Mouse (Mus musculus) T-helper 2 cell (primary cell): ENCODE results near the gene Pcsk6.

ENCODE experiments used
- in situ Hi-C: fragments of 300-600 bp; cut with MboI, MseI; formaldehyde crosslinking; loops from one replicate; pipeline ENCODE4 v1.15.1; 2025; ENCODE audit warnings: high pct_unique_total_duplicates

Gene Pcsk6

DNA sequence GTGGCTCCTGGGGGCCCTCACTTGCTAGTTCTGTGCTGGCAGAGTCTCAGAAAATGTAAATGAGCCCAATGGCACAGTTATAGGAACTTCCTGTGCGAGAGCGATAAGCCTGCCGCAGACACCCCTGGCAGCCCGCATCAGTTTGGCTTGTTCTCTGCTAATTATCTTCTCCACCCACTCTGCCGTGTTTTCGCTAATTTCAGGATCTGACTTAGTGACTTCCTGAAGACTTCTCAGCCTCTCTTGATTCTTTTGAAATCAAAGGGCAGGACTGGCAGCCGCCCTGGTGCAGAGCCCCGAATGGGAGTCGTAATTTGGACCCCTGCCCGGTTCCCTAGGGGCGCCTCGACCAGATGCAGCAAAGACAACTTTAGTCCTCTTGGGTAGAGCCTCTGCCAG, 19.8 kb downstream of the Pcsk6 start:
- in situ Hi-C loops: no loop called here

DNA sequence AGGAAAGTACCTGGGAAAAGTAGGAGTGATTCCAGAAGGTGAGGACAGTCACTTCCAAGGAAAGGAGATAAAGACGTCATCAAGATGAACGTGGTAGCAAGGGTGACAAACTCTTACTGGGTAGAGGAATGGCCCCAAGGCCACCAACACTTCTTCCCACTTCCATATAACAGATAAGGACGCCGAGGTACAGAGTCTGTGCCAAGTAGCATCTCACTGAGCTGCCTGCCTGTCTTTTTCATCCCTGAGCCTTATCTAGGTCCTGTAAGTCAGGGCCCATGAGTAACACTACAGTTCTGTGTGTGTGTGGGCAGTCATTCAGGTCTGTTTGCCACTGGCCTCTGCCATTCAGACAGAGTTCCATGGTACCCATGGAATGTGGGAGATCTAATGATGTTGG, 23.4 kb downstream of the Pcsk6 start:
- in situ Hi-C loops: no loop called here

DNA sequence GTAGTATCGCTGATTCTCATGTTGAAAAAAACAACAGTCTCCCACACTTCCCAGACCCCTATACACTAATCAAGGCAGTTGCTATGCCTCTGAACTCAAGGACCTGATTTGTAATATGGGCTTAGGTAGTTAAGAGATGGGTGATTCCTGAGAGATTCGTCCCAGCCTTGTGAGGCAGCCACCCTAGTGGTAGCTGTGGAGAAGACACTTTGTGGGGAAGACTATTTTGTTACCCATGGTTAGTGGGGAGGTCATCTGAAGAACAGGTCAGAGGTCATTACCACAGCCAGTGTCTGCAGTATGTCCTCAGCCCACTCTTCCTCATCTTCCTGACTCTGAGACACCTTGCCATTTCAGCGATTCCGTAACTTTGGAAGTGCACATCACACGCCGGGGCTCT, 24.3 kb downstream of the Pcsk6 start:
- in situ Hi-C loops: no loop called here

DNA sequence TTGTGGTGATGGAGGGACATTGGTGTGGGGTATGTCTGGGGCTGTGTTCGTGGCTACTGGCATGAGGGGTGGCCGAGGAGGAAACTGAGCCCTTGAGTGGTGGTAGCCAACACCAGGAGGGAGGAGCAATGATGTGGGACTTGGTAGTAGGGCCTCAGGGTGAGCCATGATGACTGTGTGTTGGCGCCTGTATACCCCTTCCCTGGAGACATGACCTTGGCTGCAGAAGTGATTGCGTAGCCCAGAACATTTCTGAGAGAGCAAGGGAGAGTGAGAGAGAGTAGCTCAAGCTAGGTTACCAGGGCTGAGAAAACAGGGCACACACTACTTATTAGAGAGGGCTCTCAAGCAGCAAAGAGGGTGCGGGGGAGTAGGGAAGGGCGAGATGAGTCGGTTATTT, 30.3 kb downstream of the Pcsk6 start:
- in situ Hi-C loops: no loop called here

DNA sequence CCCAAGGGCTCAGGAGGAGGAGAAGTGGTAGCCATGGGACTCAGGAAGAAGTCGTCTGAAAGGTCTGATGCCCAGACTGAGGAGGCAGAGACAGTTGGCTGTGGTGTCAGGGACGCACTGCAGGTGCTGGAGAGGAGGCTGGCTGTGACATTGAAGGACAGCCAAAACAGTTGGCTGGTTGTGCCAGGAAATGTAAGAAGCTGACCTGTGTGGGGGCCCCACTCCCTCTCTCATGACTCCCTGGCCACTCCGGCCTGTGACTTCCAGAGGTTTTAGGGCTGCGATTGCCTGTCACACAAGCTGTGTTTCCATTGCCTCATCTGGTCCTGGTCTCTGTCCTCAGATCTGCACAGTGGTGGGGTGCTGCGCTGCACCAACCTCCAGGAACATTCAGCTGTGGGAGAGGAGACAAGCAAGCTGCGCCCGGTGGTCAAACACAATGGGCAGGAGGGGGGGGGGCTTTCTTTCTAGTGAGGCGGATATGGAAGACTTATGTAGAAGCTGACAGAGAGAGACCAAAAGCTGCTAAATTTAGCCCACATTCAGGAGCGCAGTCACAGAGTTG, 30.8 kb downstream of the Pcsk6 start:
- in situ Hi-C loops: no loop called here

DNA sequence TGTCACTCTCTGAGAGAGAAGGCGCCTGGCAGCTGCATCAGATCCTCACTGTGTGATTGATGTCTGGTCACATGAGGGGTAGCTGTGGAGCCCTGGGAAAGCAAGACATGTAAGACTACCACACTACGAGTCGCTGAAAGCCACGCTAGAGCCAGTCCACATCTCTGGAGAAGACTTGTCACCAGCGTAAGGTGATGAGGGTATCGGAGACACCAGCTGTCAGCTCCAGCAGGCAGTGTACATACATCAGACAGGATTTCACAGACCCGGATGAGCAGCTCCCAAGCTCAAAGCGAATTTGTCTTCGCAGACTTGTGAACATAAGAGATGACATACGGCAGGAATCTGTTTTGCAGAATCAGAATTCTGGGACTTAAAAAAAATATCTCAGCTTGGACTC, 32.0 kb downstream of the Pcsk6 start:
- in situ Hi-C loops: no loop called here

DNA sequence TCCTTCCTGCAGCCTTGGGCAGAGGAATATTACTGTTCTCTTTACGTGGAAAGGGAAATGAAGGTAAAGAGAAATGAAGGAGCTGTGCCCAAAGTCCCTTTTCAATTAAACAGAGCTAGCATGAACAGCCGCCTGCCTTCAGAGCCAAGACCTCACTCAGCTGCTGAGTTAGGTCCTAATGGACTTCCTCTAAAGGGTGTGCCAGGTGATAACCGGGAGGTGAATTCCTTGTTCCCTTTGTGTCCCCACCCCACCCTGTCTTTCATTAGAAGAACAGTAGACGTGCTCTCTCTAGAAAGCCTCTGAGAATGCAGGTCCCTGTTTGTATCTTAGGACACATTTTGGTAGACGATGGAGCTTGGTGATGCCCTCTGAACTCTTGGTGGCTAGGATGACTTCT, 33.7 kb downstream of the Pcsk6 start:
- in situ Hi-C loops: no loop called here

DNA sequence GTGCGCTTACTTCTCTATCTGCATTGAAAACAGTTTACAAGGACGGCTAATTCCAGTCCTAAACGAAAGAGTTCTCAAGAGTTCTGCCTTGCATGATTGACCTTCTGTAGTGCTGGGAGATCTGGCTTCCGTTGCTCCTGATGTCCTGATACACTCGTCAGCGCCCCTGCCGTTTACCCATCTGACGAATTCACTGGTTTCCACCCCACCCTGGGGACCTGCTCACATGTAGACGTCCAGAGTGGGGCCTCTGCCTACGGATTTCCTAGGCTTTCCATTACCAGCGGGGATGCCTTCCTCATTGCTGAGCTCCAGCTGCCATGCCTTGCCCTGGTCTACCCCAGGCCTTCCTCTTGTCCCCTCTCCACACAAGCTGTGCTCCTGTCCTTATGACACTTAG, 39.7 kb downstream of the Pcsk6 start:
- in situ Hi-C loops: no loop called here

DNA sequence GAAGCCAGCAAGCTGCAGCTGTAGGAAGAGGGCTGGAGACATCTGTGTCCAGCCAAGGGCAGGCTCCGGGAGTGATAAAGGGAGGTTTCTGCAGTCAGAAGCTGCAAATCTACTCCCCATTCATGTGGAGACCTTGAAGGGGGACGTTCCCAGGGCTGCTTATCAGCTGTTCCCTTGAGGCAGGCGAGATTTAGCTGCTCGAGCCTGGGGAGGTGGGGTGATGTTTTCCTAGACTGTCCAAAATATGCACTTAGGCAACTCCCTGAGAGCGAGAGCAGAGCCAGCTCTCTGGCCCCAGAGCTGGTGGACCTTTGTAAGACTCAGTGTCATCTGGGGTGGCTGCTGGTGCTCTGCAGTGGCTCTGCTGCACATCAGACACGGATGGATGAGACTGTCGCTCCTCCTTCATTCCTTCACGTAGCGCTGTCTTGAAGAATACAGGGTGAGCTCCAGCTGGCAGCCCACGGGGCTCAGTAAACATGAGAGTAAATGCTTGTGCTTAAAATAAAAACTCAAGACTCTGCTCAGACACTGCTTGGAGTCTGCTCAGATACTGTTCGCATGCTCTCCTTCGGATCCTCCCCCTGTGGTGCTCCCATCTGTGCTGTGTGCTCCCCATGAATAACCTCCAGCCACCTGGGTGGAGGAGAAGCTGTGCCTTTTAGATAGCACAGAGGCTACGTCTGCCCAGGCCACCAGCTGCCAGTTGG, 41.1 kb downstream of the Pcsk6 start:
- in situ Hi-C loops: no loop called here

DNA sequence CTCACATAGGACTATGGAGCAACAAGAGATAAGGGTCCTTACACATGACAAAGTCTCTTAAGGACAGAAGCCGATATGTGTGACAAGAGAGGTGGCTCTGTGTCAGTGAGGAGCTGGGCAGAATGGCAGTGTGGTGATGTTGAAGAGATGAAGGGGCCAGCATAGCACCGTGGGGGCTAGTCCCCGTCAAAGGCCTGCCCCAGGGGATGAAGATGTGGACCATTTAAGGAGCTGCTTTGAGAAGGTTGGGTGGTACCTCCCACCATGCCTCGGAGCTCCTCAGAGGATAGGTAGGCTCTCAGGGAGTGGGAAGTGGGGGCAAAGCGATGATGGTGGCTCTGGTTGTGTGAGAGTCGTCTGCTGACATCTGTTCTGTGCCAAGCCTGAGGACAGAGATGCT, 41.9 kb downstream of the Pcsk6 start:
- in situ Hi-C loops: no loop called here

DNA sequence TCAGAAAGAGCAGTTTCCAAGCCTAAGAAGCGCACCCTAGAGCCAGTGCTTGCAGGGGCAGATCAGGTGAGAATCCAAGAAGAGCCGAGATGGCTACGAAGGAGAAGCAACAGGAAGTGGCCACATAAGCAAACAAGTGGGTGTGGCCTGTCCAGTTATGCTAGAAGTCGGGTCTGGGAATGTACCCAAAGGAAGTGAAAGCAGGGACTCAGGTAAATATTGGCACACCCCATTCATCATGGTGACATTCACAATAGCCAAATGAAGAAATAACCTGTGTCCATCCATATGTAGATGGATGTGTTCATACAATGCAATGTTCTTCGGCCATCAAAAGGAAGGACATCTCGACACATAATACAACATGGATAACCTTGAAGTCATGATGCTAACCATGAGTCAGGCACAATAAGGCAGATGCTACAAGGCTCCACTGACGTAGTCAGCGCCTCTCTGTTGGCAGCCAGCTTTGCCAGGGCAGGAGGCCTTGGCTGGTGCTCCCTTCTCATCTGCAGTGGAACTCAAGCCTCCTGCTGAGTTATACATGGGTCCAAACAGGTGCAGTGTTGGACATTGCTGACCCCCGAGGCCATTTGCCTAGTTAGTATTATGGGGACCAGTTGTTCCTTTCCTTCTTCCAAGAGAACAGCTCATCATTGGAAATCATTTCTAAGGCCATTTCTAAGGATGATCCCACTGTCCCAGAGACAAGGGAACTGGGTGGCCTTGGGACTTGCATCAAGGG, 45.2 kb downstream of the Pcsk6 start:
- in situ Hi-C loops: no loop called here

DNA sequence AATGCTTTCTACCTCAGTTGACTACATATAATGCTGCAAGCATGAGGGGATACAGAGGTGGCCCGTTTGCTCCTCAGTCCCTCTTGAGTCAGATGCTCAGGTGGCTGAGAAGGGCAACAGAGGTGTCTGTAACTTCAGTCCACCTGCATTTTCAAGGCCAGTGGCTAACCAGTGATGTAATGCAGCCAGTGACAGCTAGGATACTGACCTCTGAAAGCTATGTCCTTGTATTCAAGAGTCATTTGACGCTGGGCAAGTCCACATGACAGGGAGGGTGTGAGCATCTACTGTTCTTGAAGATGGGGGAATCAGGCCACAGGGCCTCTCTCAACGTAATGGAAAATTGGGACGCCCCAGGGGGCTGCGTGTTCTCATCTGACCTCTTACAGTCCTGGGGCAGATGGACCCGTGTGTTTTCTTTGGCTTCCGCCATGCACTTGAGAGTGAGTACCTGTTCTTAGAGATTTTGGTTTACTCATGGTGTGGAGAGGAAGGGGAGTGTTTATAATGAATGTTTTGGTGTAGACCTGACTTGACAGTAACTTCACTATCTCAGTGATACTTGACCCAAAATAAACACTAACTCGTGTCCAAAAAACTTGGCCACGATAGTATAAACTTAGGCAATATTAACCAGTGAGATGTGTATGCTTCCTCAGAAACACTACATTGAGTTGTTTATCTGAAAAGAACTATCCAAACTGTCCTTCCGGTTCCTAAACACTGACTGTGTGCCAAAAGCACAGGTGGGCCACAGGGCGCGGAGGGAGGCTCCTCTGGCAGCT, 48.0 kb downstream of the Pcsk6 start:
- in situ Hi-C loops: no loop called here

DNA sequence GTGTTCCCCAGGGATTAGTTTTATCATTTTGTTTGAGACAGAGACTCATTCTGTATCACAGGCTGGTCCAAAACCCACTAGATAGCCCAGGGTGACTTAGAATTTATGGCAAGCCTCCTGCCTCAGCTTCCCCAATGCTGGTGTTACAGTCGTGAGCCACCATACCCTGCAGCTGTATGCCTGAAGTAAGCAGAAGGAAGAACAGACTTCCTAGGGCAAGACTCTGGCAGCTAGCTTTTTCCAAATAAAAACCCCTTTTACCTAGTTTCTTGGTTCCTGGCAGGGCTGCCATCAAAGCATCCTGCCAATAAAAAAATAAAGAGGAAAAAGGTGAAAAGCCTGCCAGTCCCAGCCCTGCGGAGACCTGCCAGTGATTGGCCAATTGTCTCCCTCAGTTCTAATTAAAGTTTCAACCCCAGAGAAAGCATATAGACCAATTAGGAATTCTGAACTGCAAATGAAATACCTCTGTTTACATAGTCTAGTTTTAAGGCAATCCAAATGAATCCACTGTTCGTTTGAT, 51.6 kb downstream of the Pcsk6 start:
- in situ Hi-C loops: no loop called here

DNA sequence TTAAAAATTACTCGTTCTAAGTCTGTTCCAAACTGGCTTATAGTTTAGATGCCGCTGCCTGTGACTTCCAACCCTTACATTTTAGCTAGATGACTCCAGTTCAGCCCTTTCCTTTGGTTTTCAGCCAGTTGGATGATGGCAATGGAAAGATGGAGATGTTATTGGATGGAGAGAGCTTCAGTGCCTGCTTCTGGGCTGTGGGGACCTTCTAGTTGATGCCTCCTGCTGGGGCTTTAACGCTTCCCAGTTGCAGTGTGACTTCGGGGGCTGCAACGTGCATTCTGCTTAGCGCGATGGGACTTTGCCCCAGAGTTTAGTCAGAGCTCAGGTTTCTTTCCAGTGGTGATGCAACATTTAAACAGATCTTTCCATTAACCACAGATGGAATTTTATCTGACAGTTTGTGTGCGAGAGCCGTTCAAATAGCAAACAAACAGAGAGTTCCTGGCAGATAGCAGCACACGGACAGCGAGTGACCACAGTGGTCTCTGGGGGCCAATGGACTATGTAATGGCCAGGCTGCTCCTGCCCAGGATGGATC, 53.3 kb downstream of the Pcsk6 start:
- in situ Hi-C loops: no loop called here

DNA sequence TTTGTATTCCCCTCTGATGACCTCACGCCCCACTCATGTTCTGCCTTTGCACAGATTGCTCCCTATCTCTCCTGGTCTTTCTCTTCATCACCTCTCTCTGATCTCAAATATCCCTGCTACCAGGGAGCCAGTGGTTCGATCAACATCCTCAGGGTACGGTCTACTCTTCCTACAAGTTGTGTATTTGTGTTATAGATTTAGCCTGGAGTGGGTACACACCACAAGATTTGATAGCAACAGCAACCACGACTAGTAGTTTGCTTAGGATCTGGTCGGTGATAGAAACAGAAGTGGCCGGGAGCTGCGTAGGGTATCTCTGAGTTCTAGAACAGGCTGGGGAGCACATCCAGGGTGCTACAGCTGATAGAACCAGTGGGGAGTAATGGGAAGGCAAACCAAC, 54.3 kb downstream of the Pcsk6 start:
- in situ Hi-C loops: no loop called here

DNA sequence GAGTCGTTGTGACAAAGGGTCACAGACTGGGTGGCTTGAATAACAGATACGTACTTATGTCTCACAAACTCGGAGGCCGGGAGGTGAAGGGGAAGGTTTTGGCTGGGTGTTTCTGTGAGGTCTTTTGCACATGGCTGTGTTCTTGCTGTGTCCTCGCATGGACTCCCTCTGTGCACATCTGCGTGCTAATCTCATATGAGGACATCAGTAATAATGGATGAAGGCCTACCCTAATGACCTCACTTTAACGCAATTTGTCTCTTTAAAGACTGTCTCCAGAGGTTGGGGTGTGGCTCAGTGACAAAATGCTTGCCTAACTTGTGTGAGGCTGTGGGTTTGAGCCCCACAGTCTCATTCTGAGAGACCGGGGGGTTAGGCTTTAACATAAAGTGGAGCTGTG, 55.0 kb downstream of the Pcsk6 start:
- in situ Hi-C loops: no loop called here

DNA sequence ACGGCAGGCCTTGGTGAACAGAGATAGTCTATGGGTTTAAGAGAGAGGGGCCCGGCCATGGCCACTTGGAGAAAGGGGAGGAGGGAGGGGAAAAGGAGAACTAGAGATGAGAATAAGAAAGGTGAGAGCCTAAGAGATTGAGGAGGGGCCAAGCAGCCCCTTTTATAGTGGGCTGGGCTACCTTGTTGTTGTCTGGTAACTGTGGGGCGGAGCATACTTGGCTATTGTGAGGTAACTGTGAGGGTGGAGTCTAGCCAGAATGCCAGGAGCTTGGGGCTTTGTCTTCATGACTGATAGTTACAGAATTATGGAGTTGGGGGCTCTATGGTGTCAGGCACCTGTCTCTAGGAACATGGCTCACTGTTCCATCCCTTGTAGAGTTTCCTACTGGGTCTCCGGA, 56.9 kb downstream of the Pcsk6 start:
- in situ Hi-C loops: no loop called here

DNA sequence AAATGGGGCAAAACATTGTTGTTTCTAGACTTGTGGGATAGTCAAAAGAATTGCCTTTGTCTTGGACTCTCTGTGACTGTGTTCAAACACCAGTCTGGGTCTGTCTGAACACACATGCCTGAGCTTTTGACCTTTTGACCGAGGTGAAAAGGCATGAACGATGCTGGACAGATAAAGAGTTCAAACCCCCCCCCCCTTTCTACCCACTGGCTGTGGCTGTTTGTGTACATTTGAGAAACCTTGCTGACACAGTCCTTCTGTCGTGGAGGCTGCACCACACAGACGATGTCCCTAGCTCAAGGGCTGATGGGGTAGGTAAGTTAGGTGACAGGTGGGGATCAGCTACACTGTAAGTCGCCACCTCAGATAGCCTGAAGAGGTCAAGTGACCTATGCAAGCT, 67.9 kb downstream of the Pcsk6 start:
- in situ Hi-C loops: loop anchor here (25.0 kb wide), 1 partner anchor 842 kb away; no protein-coding TSS in a partner anchor

DNA sequence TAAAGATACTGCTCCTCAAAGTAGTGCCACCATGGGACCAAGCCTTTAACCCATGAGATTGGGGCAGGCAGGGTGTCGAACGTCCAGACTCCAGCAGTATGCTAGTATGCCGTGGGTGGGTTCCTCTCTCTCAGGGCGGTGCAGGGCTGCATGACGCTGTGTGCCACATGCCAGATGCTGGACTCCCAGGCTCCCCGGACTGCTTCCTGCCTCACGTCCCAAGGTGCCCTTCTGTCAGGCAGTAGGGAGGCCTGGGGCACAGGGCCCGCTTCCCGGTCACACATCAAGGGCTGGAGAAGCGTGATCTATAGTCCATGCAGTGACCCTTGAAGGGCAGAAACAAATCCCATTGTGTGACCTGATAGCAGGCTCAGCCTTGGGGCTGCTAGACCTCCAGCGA, 68.9 kb downstream of the Pcsk6 start:
- in situ Hi-C loops: loop anchor here (25.0 kb wide), 1 partner anchor 843 kb away; no protein-coding TSS in a partner anchor

DNA sequence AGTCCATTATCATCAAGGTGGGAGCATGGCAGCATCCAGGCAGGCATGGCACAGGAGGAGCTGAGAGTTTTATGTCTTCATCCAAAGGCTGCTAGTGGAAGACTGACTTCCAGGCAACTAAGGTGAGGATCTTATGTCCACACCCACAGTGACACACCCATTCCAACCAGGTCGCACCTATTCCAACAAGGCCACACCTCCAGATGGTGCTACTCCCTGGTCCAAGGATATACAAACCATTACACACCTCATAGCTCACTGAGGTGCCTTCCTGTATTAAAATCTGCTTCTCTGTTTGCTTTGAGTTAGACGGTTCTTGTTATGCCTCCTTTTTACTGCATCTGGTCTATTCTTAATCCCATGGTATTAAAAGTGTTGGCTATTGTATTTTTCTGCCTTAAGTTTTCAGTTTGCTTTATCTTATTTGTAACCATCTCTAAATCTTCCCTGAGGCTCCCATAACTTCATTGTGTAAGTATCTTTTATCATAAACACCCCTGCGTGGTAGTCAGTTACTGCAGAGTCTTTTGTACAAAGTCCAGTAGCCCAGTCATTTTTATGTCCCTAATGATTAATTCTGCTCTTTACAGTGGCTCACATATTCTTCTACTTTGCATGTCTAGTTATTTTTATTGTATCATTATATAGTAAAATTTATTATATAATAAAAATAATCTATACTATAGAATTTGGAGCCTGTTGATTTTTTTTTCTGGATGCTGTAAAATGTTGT, 72.9 kb downstream of the Pcsk6 start:
- in situ Hi-C loops: loop anchor here (25.0 kb wide), 1 partner anchor 847 kb away; no protein-coding TSS in a partner anchor

DNA sequence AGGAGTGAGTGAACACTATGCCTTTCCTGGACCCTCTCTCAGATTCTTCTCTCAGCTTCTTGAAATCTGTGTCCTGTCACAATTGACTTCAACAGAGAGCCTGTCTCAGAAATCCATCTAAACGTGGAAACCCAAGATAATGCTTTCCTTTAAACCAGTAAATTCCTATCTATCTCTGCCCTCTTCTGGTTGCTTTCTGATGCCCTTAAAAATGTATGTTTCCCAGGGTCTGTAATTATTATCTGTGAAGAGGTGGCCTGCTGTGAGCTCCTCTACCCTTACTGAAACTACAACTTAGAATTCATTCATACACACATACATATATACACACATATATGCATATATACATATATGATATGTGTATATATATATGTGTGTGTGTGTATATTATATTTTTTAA, 73.7 kb downstream of the Pcsk6 start:
- in situ Hi-C loops: loop anchor here (25.0 kb wide), 1 partner anchor 848 kb away; no protein-coding TSS in a partner anchor
